Mouse (Mus musculus): ENCODE results near the gene Cib1. TPM values are rescaled to one million over a fixed set of nuclear protein-coding genes. Genes with fewer than 3 reads are reported as not detected.

Cib1 gene
- polyA plus RNA-seq, 1 experiment, result 35.9 TPM

DNA sequence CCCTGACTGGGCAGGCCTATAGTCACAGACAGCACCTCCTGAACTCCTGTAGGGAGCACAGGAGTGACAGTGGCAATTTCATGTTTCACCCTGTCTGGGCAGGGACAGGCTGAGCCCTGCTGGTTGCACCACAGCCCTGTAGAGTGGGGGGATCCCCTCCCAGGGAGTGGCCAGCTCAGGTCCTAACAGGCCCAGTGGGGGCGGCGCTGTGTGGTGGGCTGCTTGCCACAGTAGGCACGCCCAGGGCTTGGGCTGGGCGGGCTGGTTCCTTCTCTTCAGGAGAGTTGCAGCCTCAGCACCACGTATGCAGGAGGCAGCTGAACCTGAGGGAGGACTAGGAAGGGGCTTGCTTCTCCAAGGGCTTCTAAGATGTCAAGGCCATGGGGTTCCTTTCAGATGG is 41.2 kb downstream of the Cib1 start:
- H3K4me1 ChIP-seq (ENCODE audit: control insufficient read depth, insufficient read depth, low read length), result peaks cover 6% of the 10 kb centered on the region; the same call in 1 of the 2 replicates
- no peak overlapping the region for H3K27ac ChIP-seq (ENCODE audit: insufficient read depth, low read length)

DNA sequence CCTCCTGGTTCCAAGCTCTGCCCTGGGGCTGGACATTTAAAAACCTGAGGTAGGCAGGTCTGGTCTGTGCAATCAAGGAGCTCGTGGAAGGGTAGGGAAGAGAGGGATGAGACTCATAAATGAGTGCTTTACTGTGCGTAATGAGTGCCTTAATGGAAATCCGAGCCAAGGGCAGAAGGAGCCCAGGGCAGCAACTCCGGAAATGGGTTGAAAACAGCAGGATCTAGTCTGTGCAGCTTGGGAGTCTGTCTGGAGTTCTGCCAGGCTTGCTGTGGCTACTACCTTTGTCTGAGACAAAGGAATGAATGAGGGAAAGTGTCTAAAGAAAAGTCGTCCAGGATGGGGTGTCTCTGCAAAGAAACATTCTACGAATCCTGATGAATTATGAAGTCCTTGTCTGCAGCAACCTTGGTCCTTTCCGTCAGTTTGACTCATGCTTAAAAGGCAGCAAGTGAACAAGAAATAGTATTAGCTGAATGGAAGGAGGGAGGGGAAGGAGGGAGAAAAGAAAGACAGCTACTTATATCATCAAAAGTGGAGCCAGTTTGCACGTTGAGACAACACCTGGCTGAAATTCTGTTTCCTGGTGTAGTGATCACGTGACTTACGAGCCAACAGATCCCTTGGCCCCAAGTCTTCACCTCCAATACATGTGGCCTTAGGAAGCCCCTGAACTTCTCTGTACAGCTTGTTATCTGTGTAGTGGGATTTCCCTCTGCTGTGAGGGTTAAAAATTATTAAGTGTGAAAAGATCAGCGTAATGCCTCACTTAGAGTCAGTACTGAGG is 43.3 kb downstream of the Cib1 start:
- Histone ChIP-seq H3K27ac (ENCODE audit: insufficient read depth, low read length) (no peak overlapping the region), H3K4me3 (ENCODE audit: insufficient read depth, low read length) (no peak overlapping the region), H3K4me1 (ENCODE audit: control insufficient read depth, insufficient read depth, low read length) (peaks cover 5% of the 10 kb centered on the region; the same call in 1 of the 2 replicates)
- TF ChIP-seq CTCF (IDR thresholded peaks at IDR 0.05; ENCODE audit: extremely low read depth, insufficient read depth, low read length) (no peak), POLR2A (IDR thresholded peaks at IDR 0.05; ENCODE audit: extremely low read depth, insufficient read depth, low read length) (no peak)

More for the DNA sequence above, 41.2 kb downstream of the Cib1 start:
- no peak overlapping the region for H3K4me3 ChIP-seq (ENCODE audit: insufficient read depth, low read length)
- no peak for TF ChIP-seq POLR2A (IDR thresholded peaks at IDR 0.05; ENCODE audit: extremely low read depth, insufficient read depth, low read length)
- TF ChIP-seq CTCF (IDR thresholded peaks at IDR 0.05; ENCODE audit: extremely low read depth, insufficient read depth, low read length), result no peak

DNA sequence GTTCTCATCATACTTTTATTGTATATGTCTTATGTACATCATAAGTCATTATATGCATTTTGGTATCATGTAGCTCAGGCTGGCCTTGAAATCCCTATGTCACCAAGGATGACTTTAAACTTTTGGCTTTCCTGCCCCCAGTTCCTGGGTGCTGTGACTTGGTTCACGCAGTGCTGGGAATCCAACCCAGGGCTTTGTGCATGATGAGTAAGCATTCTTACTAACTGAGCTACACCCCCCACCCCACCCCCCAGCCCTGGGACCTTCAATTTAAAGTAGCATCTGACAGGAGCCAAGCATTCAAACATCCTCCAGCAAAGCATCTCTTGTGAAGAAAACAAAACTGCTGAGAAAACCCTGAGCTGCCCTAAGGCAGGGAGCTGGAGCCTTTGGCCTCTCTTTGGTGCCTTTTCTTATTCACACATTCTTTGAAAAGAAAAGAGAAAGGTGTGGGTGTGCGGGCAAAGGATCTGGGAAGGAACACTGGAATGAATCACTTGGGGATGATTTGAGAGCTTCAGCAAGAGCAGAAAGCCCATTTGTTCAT is 44.0 kb downstream of the Cib1 start:
- Histone ChIP-seq H3K4me1 (ENCODE audit: control insufficient read depth, insufficient read depth, low read length) (peaks cover 5% of the 10 kb centered on the region; the same call in 1 of the 2 replicates), H3K4me3 (ENCODE audit: insufficient read depth, low read length) (no peak overlapping the region), H3K27ac (ENCODE audit: insufficient read depth, low read length) (no peak overlapping the region)
- TF ChIP-seq POLR2A (IDR thresholded peaks at IDR 0.05; ENCODE audit: extremely low read depth, insufficient read depth, low read length) (no peak), CTCF (IDR thresholded peaks at IDR 0.05; ENCODE audit: extremely low read depth, insufficient read depth, low read length) (no peak)

DNA sequence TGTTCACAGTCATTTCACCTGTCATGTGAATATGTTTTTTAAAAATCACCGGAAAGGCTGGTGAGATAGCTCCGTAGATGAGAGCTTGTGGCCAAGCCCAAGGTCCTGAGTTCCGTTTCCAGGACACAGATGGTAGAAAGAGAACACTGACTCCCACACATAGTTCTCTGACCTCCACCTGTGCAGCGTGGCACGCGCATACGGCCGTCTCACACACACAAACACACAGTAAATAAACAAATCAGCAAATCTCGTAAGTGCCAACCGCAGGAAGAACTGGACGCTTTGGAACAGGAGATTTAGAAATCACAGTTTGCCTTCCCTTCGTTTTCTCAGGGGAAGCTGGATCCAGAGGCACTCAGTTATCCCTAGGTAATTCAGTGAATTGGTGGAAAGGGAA is 45.1 kb downstream of the Cib1 start:
- Histone ChIP-seq H3K4me1 (ENCODE audit: control insufficient read depth, insufficient read depth, low read length) (peaks cover 3% of the 10 kb centered on the region; the same call in 1 of the 2 replicates), H3K4me3 (ENCODE audit: insufficient read depth, low read length) (peak overlapping the region; percentile 44), H3K27ac (ENCODE audit: insufficient read depth, low read length) (peak overlapping the region; percentile 39)
- TF ChIP-seq CTCF (IDR thresholded peaks at IDR 0.05; ENCODE audit: extremely low read depth, insufficient read depth, low read length) (no peak), POLR2A (IDR thresholded peaks at IDR 0.05; ENCODE audit: extremely low read depth, insufficient read depth, low read length) (no peak)

DNA sequence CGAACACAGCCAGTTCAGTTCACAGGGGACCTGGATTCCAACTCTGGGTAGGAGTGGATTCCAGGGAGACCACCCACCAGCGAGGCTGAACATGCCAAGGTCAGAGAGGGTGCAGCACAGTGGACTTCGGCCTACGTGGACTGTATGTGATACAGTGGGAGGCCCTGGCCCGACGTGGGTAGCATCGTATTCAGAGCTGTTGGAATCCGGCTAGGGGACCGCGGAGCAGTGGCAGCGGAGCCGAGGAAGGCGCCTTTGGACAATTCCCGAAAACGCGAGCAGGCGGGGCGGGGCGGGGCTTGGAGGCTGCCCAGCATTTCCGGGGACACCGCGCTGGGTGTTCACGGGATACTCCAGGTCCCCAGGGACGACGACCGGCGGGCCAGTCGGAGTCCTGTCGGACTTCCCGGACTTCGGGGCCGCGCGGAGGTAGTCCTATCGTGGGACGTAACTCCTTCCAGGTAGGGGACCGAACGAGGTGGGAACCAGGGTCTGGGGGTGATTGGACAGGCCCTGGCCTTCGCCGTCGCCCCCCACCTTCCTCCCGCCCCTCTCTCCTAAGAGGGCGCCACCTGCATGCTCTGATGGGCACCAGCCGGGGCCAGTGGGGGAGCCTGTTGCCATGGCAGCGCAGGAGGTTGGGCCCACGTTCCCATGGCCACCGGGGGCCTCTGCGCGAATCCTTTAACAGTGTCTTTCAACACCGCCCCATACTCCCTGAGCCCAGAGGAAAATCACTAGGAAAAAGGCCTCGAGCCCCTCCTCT is 45.9 kb downstream of the Cib1 start, which contains the start of gene Sema4b:
Gene Sema4b, plus strand, starts transcription at position 311 of the 766 bp plus-strand sequence.
- Histone ChIP-seq H3K27ac (ENCODE audit: insufficient read depth, low read length) (peak within 1 kb of the TSS; percentile 43), H3K4me1 (ENCODE audit: control insufficient read depth, insufficient read depth, low read length) (peaks cover 3% of the 10 kb centered on the region; the same call in 1 of the 2 replicates), H3K4me3 (ENCODE audit: insufficient read depth, low read length) (peak within 1 kb of the TSS; percentile 44)
- TF ChIP-seq CTCF (IDR thresholded peaks at IDR 0.05; ENCODE audit: extremely low read depth, insufficient read depth, low read length) (no peak), POLR2A (IDR thresholded peaks at IDR 0.05; ENCODE audit: extremely low read depth, insufficient read depth, low read length) (peak; percentile 65; the same call in 1 of the 2 replicates)

DNA sequence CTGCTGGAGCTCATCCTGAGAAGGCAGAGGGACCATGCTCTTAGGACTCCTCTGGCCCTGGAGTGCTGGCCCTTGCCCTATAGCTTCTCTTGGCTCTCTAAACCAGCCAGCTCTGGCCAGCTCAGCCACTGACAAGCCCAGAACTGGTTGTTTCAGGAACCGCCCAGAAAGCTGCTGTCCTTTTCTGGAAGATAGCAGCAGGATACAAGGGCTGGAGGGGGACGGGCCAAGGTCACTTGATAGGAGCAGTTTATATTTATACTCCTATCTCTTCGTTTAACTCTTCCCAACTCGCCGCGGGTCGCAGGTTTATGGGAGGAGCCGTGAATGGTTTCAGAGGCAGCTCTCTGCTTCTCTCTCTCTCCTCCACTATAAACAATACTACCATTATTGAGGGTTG is 46.6 kb downstream of the Cib1 start:
- TF ChIP-seq CTCF (IDR thresholded peaks at IDR 0.05; ENCODE audit: extremely low read depth, insufficient read depth, low read length) (no peak), POLR2A (IDR thresholded peaks at IDR 0.05; ENCODE audit: extremely low read depth, insufficient read depth, low read length) (no peak)
- no peak overlapping the region; the same call in 1 of the 2 replicates for H3K27ac ChIP-seq (ENCODE audit: insufficient read depth, low read length)
- H3K4me3 ChIP-seq (ENCODE audit: insufficient read depth, low read length), result peak overlapping the region; percentile 44; the same call in 1 of the 2 replicates
- H3K4me1 ChIP-seq (ENCODE audit: control insufficient read depth, insufficient read depth, low read length), result peaks cover 3% of the 10 kb centered on the region; the same call in 1 of the 2 replicates

DNA sequence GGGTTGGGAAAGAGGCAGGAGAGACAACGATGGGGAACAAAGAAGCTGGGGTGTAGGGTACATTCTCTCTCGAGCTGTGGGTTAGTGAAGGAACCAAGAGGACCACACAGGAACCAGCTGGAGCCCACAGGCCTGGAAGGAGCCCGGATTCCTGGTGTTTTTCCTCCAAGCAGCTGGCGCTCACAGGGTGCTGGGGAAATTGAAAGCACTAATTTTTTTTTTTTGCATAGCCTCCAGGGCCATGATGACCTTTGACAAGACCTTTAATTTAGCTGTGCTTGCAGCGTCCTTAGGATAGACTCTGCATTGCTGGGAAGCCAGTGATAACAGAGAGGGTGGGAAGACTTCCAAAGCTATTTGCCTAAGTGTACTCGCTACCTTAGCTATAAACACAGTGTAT is 47.6 kb downstream of the Cib1 start:
- H3K27ac ChIP-seq (ENCODE audit: insufficient read depth, low read length), result no peak overlapping the region
- TF ChIP-seq CTCF (IDR thresholded peaks at IDR 0.05; ENCODE audit: extremely low read depth, insufficient read depth, low read length), result no peak
- no peak for TF ChIP-seq POLR2A (IDR thresholded peaks at IDR 0.05; ENCODE audit: extremely low read depth, insufficient read depth, low read length)
- peaks cover 3% of the 10 kb centered on the region; the same call in 1 of the 2 replicates for H3K4me1 ChIP-seq (ENCODE audit: control insufficient read depth, insufficient read depth, low read length)
- H3K4me3 ChIP-seq (ENCODE audit: insufficient read depth, low read length), result no peak overlapping the region

DNA sequence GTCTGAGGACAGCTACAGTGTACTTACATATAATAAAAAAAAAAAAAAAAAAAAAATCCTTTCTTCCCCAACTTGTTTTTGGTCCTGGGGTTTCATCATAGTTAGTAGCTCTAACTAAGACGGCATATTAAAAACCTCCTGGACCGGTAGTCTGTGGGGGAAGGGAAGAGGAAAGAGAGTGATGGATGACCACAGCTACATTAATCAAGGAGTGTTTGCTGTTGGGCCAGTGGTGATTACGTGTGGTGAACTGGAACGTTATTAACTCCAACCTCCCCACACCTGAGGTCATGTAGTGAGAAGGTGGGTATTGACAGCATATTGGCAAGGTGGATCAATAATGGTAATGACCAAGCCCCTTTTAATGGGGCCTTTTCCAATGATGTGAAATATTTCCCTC is 48.1 kb downstream of the Cib1 start:
- Histone ChIP-seq H3K4me3 (ENCODE audit: insufficient read depth, low read length) (no peak overlapping the region), H3K27ac (ENCODE audit: insufficient read depth, low read length) (no peak overlapping the region), H3K4me1 (ENCODE audit: control insufficient read depth, insufficient read depth, low read length) (peaks cover 3% of the 10 kb centered on the region; the same call in 1 of the 2 replicates)
- TF ChIP-seq CTCF (IDR thresholded peaks at IDR 0.05; ENCODE audit: extremely low read depth, insufficient read depth, low read length) (no peak), POLR2A (IDR thresholded peaks at IDR 0.05; ENCODE audit: extremely low read depth, insufficient read depth, low read length) (no peak)

DNA sequence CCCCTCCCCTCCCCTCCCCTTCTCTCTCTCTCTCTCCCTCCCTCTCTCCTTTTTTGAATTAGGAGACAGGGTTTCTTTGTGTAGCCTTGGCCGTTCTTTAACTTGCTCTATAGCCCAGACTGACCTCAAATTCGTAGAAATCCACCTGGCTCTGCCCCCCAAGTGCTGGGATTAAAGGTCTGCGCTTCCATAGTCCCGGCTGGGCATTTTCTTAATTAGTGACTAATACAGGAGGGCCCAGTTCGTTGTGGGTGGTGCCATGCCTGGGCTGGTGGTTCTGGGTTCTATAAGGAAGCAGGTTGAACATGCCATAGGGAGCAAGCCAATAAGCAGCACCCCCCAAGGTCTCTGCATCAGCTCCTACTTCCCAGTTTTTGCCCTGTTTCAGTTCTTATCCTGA is 48.6 kb downstream of the Cib1 start:
- H3K4me3 ChIP-seq (ENCODE audit: insufficient read depth, low read length), result no peak overlapping the region
- TF ChIP-seq CTCF (IDR thresholded peaks at IDR 0.05; ENCODE audit: extremely low read depth, insufficient read depth, low read length), result no peak
- no peak for TF ChIP-seq POLR2A (IDR thresholded peaks at IDR 0.05; ENCODE audit: extremely low read depth, insufficient read depth, low read length)
- peaks cover under 1% of the 10 kb centered on the region; the same call in 1 of the 2 replicates for H3K4me1 ChIP-seq (ENCODE audit: control insufficient read depth, insufficient read depth, low read length)
- H3K27ac ChIP-seq (ENCODE audit: insufficient read depth, low read length), result no peak overlapping the region
